Mouse (Mus musculus) brain, adult 10 weeks (tissue): ENCODE data around the gene Tm9sf4. TPM values are rescaled to one million over a fixed set of nuclear protein-coding genes. Genes with fewer than 3 reads are reported as not detected.

Source experiments
- polyA plus RNA-seq: library from polyadenylated mRNA; stranded (reverse); fragments of 350-450 nt; fragmentation: Illumina TruSeq; extraction: RNeasy Lipid Tissue Mini Kit (QIAGEN cat#74804); gene quantifications from one replicate; pipeline ENCODE4 v1.2.3, GENCODE M21; 2015; ENCODE audit warnings: low read depth, low replicate concordance

The Tm9sf4 gene
- 69.2 TPM for polyA plus RNA-seq

DNA sequence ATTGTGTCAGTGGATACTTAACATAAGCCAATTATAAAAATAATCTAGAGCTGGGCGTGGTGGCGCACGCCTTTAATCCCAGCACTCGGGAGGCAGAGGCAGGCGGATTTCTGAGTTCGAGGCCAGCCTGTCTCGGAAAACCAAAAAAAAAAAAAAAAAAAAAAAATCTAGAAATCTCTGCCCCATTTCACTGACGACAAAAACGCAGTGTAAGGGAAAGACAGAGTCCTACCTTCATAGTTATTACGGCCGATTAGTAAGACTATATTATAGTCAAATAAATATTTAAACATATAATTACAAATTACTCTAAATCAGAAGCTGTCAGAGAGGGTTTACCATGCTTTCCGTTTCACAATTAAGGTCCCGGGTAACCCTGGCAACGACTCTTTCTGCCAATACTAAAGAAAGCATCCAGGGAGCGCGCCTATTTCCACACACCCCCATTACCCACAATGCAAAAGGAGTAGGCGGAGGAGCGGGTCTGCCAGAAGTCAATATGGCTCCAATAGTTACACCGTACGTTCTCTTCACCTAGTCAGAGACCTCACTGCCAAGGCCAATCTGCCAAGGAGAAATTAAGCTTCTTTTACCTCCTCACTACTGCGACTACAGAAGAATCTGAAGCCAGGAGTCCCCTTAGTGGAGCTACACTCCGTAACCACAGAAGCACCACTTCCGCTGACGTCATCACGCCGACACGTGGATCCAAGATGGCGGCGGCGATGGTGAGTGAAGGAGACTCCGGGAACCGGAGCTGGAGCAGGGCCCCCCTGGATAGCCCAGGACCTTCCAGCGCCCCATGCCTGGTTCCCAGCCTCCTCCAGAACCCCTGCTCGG, at the start of gene Tm9sf4:
Tm9sf4 (plus strand) TSS at position 460 of the 840 bp plus-strand sequence.

DNA sequence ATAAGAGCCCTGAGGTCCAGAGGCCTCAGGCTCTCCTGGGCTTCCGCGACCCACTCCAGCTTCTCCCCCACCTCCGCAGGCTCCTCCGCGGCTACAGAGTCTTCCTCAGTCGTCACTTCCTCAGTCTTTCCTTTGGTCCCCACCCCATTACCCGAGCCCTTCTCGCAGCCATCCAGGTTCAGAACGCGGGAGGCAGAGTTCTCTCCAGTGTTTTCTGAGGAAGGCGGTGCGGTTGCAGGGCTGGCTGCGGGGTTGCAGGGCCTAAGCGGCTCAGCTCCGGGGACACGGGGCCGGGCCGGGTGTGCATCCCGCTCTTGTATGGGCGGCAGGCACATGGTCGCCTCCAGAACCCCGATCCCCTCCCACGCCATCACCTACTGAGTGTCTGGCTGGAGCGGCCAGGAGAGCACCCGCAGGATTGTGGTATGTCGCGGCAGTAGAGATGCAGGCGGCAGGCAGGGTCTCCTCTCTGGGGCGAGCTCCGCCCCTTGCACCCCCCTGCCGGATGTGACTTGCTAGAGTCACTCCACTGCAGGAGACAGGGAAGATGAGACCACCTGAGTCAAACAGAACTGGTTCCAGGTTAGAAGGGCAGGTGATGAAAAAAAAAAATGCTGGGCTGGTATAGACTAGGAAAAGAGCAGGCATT, 64.0 kb downstream of the Tm9sf4 start, which contains the start of gene Tspyl3:
Tspyl3 (minus strand) TSS at position 496 of the 649 bp plus-strand sequence.

GRCm38 (mm10) chr2:153241250-153242014, 80.3 kb downstream of the Tm9sf4 start, which contains the start of the genes Plagl2 and Pofut1:
TSS of gene Plagl2 (minus strand) at chr2:153241426.
TSS of gene Pofut1 (plus strand) at chr2:153241533.

Other genes starting within 250 kb of the Tm9sf4 start
- not detected for gene Mylk2, start 250.0 kb upstream of the Tm9sf4 start, polyA plus RNA-seq
- gene Foxs1, start 228.1 kb upstream of the Tm9sf4 start, polyA plus RNA-seq = 1.3 TPM
- gene Dusp15, start 209.6 kb upstream of the Tm9sf4 start, polyA plus RNA-seq = 19.3 TPM
- 2.4 TPM for gene Ttll9, start 198.8 kb upstream of the Tm9sf4 start, polyA plus RNA-seq
- 93.5 TPM for gene Pdrg1, start 145.9 kb upstream of the Tm9sf4 start, polyA plus RNA-seq
- gene Xkr7, start 129.5 kb upstream of the Tm9sf4 start, polyA plus RNA-seq = 1.4 TPM
- 3.7 TPM for gene Ccm2l, start 95.3 kb upstream of the Tm9sf4 start, polyA plus RNA-seq
- gene Hck, start 52.8 kb upstream of the Tm9sf4 start, polyA plus RNA-seq = 2.5 TPM
- gene Tspyl3, start 64.1 kb downstream of the Tm9sf4 start, polyA plus RNA-seq = 27.7 TPM
- gene Plagl2, start 80.1 kb downstream of the Tm9sf4 start, polyA plus RNA-seq = 3.7 TPM
- 10.6 TPM for gene Pofut1, start 80.2 kb downstream of the Tm9sf4 start, polyA plus RNA-seq
- gene Kif3b, start 130.1 kb downstream of the Tm9sf4 start, polyA plus RNA-seq = 36.1 TPM
- gene Asxl1, start 184.5 kb downstream of the Tm9sf4 start, polyA plus RNA-seq = 18.1 TPM